Comparison of ENCODE assay signal across 8 mouse cellular contexts in genomic region chr3:84302273-84302672, GRCm38 (mm10). TPM values are rescaled to one million over a fixed set of nuclear protein-coding genes. Genes with fewer than 3 reads are reported as not detected.
DNase-seq lines count a peak whose midpoint lies in the region; ATAC-seq and TF ChIP-seq lines count a peak whose summit lies in the region.

No protein-coding gene starts in this region.

- peak; percentile 69 for DNase-seq in kidney, adult 11 months
- peak; percentile 53 to 59 for DNase-seq in B cell, adult 2 months
- DNase-seq in adrenal gland, postnatal 14 days = peak; percentile 73
- DNase-seq in forebrain, postnatal 0 days = peak; percentile 66
- DNase-seq in layer of hippocampus, postnatal 14 days (ENCODE audit: low spot score in 2 of 2) = peak; percentile 26 to 59
- DNase-seq in c-Kit-positive CD71-positive TER-119-positive erythroid progenitor cells, embryonic 14.5 days (ENCODE audit: low spot score) = no peak

- H3K27me3 ChIP-seq in kidney, embryonic 14.5 days (ENCODE audit: control insufficient read depth, insufficient read depth, low read length) = peaks cover 28% of the 10 kb centered on the region
- no peaks in the 10 kb centered on the region for H3K27me3 ChIP-seq in forebrain, postnatal 0 days (ENCODE audit: insufficient read depth, low read length)
- no peaks in the 10 kb centered on the region for H3K27me3 ChIP-seq in neural tube, embryonic 14.5 days (ENCODE audit: control insufficient read depth, insufficient read depth, low read length)

- no peak overlapping the region for H3K27ac ChIP-seq in kidney, embryonic 14.5 days (ENCODE audit: low read depth, low read length)
- peak overlapping the region; percentile 91 for H3K27ac ChIP-seq in forebrain, postnatal 0 days (ENCODE audit: low read depth, low read length)
- H3K27ac ChIP-seq in neural tube, embryonic 14.5 days (ENCODE audit: low read depth, low read length) = peak overlapping the region; percentile 52; the same call in 1 of the 2 replicates

- peaks cover 3% of the 10 kb centered on the region; the same call in 1 of the 2 replicates for H3K9me3 ChIP-seq in kidney, embryonic 14.5 days (ENCODE audit: control insufficient read depth, low read length)
- no peaks in the 10 kb centered on the region for H3K9me3 ChIP-seq in forebrain, postnatal 0 days (ENCODE audit: low read length)
- H3K9me3 ChIP-seq in neural tube, embryonic 14.5 days (ENCODE audit: control insufficient read depth, low read length) = no peaks in the 10 kb centered on the region; the same call in 1 of the 2 replicates

- H3K4me3 ChIP-seq in kidney, embryonic 14.5 days (ENCODE audit: low read length) = no peak overlapping the region
- peak overlapping the region; percentile 53 for H3K4me3 ChIP-seq in forebrain, postnatal 0 days (ENCODE audit: low read depth, low read length)
- H3K4me3 ChIP-seq in neural tube, embryonic 14.5 days (ENCODE audit: low read depth, low read length) = peak overlapping the region; percentile 40; the same call in 1 of the 2 replicates

- no peak overlapping the region for H3K4me2 ChIP-seq in kidney, embryonic 14.5 days (replicated peaks; ENCODE audit: low read depth, low read length)
- peak overlapping the region; percentile 87 for H3K4me2 ChIP-seq in forebrain, postnatal 0 days (ENCODE audit: low read depth)
- H3K4me2 ChIP-seq in neural tube, embryonic 14.5 days (ENCODE audit: low read depth, low read length) = peak overlapping the region; percentile 88; the same call in 1 of the 2 replicates

- no peak for ATAC-seq in kidney, embryonic 14.5 days (ENCODE audit: low FRiP score, low TSS enrichment)
- no peak for ATAC-seq in forebrain, postnatal 0 days
- no peak for ATAC-seq in neural tube, embryonic 14.5 days (ENCODE audit: low read depth)

- 19% methylated on average over 4 of the region's 4 CpGs for WGBS in kidney, embryonic 14.5 days
- 6% methylated on average over 4 of the region's 4 CpGs for WGBS in forebrain, postnatal 0 days
- 12% methylated on average over 4 of the region's 4 CpGs for WGBS in neural tube, embryonic 14.5 days

- no peak overlapping the region for H3K9ac ChIP-seq in kidney, embryonic 14.5 days (ENCODE audit: low read depth, low read length)
- peak overlapping the region; percentile 26; the same call in 1 of the 2 replicates for H3K9ac ChIP-seq in forebrain, postnatal 0 days
- H3K9ac ChIP-seq in neural tube, embryonic 14.5 days (replicated peaks; ENCODE audit: low read depth, low read length) = peak overlapping the region; percentile 39; the same call in 1 of the 2 replicates

- no peaks in the 10 kb centered on the region for H3K36me3 ChIP-seq in kidney, embryonic 14.5 days (ENCODE audit: control insufficient read depth, insufficient read depth, low read length)
- H3K36me3 ChIP-seq in forebrain, postnatal 0 days (ENCODE audit: insufficient read depth) = no peaks in the 10 kb centered on the region
- no peaks in the 10 kb centered on the region for H3K36me3 ChIP-seq in neural tube, embryonic 14.5 days (ENCODE audit: control insufficient read depth, insufficient read depth, low read length)

- peaks cover 14% of the 10 kb centered on the region; the same call in 1 of the 2 replicates for H3K4me1 ChIP-seq in kidney, embryonic 14.5 days (ENCODE audit: control insufficient read depth, insufficient read depth, low read length)
- peaks cover 22% of the 10 kb centered on the region for H3K4me1 ChIP-seq in forebrain, postnatal 0 days (ENCODE audit: insufficient read depth)
- peaks cover 28% of the 10 kb centered on the region for H3K4me1 ChIP-seq in neural tube, embryonic 14.5 days (ENCODE audit: control insufficient read depth, insufficient read depth, low read length)

- TF ChIP-seq CTCF in forebrain, postnatal 0 days (IDR thresholded peaks at IDR 0.05; ENCODE audit: low read depth) = peak; percentile 71

RNA-seq across cellular contexts. Expression of gene Trim2, which starts 4.4 kb away (rescaled TPM):
- 21.6 and 32.6 TPM in 2 replicates for polyA plus RNA-seq in kidney, embryonic 14.5 days (2014; fragmentation: Nextera tagmentation; extraction: Ambion mirVana)
- total RNA-seq in adrenal gland, postnatal 14 days (2021) = 53.5 and 56.7 TPM in 2 replicates
- 186 and 218 TPM in 2 replicates for total RNA-seq in forebrain, postnatal 0 days (2014; rRNA removed)
- polyA plus RNA-seq in forebrain, postnatal 0 days (2015; fragmentation: Nextera tagmentation; extraction: Ambion mirVana) = 75.9 and 127 TPM in 2 replicates
- total RNA-seq in layer of hippocampus, postnatal 14 days (2021) = 100 to 1,000 TPM; 329 to 334 TPM
- polyA plus RNA-seq in neural tube, embryonic 14.5 days (2014; fragmentation: Nextera tagmentation; extraction: Ambion mirVana) = 136 and 139 TPM in 2 replicates
